Mouse (Mus musculus) heart, adult 8-10 months (tissue): ENCODE measurements at regions not wholly inside any gene's neighbourhood (a gene's known extent, or its start where the extent isn't known, plus 50 kb on each side); places are given as distances from the start of the nearest gene placed in this dataset.
"Not testable (repeated sequence)": the region's sequence is repeated elsewhere in the genome, so short reads cannot be mapped to it uniquely, and the experiment has no call there.

Experiments used
- DNase-seq: peaks from one replicate; pipeline ENCODE4 v3.0.0; 2022; ENCODE audit warnings: low spot score

DNA sequence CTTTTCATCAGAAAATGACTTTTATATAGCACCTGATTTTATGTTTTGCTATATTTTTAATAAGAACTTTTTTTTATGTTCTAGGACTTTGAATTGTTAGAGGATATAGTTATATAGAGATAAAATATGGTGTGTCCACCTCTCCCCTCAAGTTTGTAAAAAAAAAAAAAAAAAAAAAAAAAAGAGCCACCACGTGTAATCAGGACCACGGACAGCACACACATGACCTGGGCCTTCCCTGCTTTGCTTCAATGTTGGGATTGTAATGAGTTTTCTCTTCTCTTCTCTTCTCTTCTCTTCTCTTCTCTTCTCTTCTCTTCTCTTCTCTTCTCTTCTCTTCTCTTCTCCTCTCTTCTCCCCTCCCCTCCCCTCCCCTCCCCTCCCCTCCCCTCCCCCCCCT is 78.5 kb downstream of the 1700010I14Rik start:
- DNase-seq, result not testable (repeated sequence)

- no peak for DNase-seq
These were observed 80.9 kb downstream of the 1700010I14Rik start for GRCm38 (mm10) chr17:9068859-9069602.

- DNase-seq, result no peak
These were observed 95.5 kb downstream of the 1700010I14Rik start for GRCm38 (mm10) chr17:9083629-9084028.

GRCm38 (mm10) chr17:9127866-9128265 is 139.7 kb downstream of the 1700010I14Rik start:
- DNase-seq, result no peak

DNA sequence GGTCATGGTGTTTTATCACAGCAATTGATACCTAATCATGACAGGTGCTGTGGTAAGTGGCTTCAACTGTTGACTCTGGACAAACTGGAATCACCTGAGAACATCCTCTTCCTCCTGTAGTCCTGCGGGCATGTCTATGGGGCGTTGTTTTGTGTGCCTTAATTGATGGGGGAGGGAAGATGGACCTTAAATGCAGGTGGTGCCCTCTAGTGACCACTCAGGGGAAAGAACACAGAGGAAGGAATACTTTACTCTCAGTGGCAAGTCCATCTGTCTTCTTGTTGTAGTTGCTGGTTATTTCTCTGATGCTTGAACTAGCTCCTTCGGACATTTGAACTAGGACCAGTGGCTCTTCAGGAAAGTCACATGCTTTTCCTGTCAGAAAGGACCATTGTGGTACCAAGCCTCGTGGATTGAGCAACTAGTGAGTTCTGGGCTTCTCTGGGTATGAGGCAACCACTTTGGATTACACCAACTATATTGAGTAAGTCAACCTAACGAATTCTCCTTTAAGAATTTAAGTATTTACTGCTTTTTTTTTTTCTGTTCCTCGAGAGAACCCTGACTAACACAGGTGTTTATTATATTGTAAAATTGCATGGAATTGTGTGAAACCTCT is 157.6 kb downstream of the 1700010I14Rik start:
- DNase-seq, result no peak

DNA sequence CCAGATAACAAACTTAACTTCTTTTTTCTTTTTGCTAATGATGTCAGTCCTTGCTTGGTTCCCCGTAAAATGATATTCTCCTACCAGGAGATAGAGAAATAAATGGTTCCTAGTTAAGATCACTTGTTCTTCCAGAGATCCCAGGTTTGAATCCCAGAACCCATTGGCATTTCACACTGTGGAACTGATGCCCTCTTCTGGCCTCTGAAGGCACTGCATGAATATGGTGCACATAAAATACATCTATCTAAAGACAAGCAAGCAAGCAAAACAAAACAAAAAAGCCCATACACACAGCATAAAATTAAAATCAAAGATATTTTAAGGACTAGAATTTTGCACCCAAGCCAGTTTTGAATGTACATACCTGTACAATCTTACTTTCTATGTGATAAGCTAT is 162.5 kb downstream of the 1700010I14Rik start:
- no peak for DNase-seq

DNA sequence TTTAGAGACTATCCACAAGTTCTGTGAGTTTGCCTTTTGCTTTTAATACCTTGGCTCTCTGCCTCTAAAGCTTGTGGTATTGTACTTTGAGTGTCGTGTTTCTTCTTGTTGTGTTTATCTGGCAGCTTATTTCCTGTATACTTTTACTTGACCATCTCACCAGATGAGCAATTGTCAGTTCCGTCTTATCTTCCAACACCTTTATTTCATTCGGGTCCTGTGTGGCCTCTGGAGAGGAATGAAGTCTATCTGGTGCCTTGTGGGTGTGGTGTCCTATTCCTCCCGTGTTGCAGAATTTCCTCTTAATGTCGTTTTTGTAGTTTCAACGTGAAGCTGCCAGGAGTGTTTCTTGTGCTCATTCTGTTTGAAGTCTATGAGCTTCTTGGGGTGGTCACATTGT is 174.0 kb downstream of the 1700010I14Rik start:
- no peak for DNase-seq

DNA sequence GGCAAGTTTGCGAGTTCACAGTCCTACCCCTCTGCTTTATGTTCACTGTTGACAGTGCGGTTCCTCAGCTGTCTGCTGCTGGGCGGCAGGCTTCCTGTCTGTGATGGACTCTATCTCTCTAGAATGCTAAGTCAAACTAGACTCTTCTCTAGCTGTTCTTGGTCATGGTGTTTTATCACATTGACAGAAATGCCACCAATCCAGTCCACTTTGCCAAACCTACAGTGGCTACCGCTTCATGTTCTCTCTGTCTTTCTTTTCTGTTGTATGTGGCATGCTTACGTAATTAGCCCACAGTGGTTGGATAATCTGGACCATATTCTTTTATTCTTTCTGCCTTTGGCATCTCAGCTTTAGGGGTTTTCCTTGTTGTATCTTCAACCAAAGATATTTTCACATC is 174.5 kb downstream of the 1700010I14Rik start:
- no peak for DNase-seq

DNA sequence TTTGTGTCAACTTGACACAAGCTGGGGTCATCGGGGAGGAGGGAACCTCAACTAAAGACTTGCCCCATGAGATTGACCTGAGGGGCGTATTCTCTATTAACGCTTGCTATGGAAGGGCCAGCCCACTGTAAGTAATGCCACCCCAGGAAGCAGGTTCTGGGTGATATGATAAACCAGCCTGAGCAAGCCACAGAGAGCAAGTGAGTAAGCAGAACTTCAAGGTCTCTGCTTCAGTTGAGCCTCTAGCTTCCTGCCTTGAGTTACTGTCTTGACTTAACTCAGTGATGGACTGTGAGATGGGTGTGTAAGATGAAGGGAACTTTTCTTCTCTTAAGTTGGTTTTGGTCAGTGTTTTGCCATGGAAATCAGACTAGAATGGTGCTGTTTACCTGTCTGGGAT is 175.2 kb downstream of the 1700010I14Rik start:
- no peak for DNase-seq

DNA sequence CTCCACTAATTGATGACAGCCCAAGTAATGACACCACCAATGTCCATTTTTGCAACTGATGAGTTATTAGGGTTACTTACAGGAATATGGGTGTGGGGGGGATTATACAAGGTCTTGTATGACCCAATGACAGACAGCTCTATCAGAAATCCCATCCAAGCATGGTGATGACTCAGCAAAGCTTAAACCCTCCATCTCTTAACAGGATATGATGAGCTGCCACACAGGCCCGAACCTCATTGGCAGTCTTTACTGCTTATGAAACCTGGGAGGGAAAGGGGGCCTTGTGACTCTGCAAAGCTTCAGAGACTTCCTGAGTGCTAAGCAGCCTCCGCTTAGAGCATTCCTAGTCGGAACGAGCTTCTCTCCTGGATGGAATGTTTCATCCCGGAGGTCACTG is 176.4 kb downstream of the 1700010I14Rik start:
- DNase-seq, result no peak

GRCm38 (mm10) chr17:9167161-9167560 is 179.0 kb downstream of the 1700010I14Rik start:
- peak; percentile 11 for DNase-seq

- peak; percentile 1 for DNase-seq
These were observed 179.6 kb downstream of the 1700010I14Rik start for GRCm38 (mm10) chr17:9167571-9168201.

DNA sequence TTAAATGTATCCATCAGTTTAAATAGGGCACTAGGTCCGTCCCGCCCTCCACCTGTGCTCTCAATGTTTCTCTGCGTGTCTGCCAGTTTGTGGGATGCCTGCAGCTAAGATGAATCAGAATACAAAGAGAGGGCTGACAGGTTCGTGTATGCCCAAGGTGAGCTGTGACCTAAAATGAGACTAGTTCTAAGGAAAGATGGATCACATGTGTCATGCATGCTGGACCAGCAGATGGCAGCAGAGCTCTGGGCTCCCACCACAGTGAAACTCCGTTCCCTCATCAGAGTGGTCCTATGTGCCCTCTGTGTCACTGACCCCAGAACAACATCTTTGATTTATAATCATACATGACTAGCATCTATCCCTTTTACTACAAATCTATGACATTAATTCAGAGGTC is 180.3 kb downstream of the 1700010I14Rik start:
- DNase-seq, result peak; percentile 53

DNA sequence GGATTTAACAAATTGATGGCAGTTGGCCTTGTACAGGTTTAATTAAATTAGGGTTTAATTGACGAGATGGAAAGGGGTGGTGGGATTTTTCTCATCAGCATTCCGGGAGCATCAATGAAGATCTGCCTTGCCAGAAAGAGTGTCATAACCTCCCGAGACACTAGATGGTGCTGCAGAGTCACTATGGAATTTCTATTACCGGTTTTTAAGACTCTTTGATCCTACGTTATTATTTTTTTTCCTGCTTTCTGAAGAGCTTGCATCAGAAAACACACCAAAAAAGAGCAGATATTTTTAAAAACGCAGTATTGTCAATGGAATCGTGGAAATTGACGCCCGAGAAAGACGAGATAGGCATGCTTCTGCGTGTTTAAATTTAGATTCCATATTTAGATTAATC is 181.2 kb downstream of the 1700010I14Rik start:
- peak; percentile 67 for DNase-seq

DNA sequence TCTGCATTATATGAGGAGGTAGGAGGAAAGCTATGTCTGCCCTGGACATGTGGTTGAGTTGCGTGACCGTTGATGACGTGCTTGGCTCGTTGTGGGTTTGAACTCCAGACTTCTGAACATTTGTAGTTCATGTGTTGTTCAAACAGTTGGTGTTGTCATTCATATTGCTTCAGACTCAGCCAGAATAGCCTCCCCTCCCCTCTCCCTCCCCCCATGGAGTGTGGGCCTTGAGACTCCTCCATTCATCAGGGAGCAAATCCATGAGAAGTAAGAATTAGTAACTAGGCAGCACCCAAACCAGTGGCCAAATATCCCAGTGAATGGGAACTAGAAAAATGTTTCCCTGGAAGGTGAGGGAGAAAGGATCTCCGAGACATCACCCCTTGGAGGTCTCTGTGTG is 209.0 kb downstream of the 1700010I14Rik start:
- no peak for DNase-seq

GRCm38 (mm10) chr17:9200386-9200785 is 212.3 kb downstream of the 1700010I14Rik start:
- DNase-seq, result no peak

GRCm38 (mm10) chr17:9202496-9202895 is 214.4 kb downstream of the 1700010I14Rik start:
- no peak for DNase-seq

DNA sequence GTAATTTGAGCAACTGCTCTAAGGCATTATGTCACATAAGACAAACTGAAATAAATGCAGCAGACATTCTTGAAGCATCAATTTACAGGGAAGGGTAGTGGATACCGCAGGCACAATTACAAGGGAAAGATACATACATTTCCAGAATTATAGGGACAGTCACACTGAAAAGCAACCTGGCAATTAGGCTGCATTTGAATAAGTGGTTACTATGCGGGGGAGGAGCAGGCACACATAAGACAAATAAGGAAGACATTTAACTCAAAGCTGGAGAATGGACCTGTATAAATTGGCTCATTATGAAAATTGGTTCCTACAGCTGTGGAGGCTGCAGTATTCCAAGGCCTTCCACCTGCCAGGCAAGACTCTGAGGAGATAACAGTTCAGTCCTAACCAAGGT is 211.2 kb upstream of the Gm17728 start:
- no peak for DNase-seq

- no peak for DNase-seq
These were observed 198.8 kb upstream of the Gm17728 start for GRCm38 (mm10) chr17:9223097-9223496.

DNA sequence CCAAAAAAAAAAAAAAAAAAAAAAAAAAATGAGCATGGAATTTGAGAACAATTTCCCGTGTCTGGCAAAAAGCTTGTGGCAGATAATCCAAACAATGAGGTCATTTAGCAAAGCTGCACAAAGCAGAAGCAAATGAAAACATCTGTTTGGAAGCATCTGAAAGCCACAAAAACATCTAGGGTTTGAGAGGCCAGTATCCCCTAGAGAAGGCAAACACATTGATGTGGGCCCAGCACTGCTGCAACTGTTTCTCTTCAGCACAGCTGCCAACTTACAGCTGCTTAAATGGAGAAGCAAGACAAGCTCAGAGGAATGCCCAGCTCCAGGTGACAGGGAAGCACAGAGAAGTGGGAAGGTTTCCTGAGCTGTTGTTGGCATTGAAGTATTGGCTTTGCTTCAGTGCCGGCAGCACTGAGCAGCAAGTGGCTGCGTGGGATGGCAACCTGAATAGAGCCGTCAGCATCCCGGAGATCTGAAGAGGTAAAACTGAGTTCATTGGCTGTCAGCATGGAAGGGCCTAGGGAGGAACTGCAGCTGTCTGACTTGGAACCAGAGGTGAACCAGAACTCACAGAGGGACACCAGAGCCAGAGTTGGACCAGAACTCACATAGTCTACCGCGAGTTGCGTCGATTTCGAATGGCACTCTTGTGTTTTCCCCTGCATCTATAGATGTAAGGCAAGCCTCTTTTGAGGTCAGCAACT is 193.8 kb upstream of the Gm17728 start:
- peak; percentile 42 for DNase-seq

GRCm38 (mm10) chr17:9235141-9235571 is 186.7 kb upstream of the Gm17728 start:
- DNase-seq, result no peak

GRCm38 (mm10) chr17:9258646-9259170 is 163.2 kb upstream of the Gm17728 start:
- DNase-seq, result no peak
